ENCODE assay signal across 19 mouse cellular contexts in the genomic region with DNA sequence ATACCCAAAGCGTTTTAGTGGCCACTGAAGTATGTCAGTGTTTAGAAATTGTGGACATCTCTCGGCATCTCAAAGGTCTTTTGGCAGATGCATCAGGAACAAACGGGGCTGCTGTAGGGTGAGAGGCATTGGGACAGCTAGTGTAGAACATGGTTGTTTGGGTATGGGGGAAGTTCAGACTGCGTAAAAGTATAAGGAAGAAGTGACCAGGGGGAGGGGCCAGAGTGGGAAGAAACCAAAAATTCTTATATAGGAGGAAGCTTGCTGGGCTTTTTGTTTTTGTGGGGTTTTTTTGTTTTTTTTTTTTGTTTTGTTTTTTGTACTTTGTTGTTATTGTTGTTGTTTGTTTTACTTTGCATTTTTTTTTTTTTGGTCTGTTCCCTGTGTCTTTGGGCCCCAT. TPM values are rescaled to one million over a fixed set of nuclear protein-coding genes. Genes with fewer than 3 reads are reported as not detected.
DNase-seq lines count a peak whose midpoint lies in the region; ATAC-seq and TF ChIP-seq lines count a peak whose summit lies in the region.
"Had no signal": no experiment of that assay in that cellular context is flagged by ENCODE, and none has a peak within 500 bp of the region (broad histone marks: within the 10 kb centered on the region; RNA-seq: fewer than 3 reads in every experiment).

No protein-coding gene starts in this region.

- WGBS in heart, embryonic 11.5 days (ENCODE audit: insufficient replicate concordance): 83% methylated on average over 4 of the region's 4 CpGs
- 71% methylated on average over 4 of the region's 4 CpGs for WGBS in intestine, postnatal 0 days

- H3K4me1 ChIP-seq in heart, embryonic 11.5 days (ENCODE audit: control insufficient read depth, insufficient read depth, low read length): peaks cover 5% of the 10 kb centered on the region
- H3K4me1 ChIP-seq in MEL (ENCODE audit: control insufficient read depth in 1 of 2, insufficient read depth in 2 of 2, low read length in 2 of 2): peaks cover 4 to 7% of the 10 kb centered on the region in 2 experiments; a peak in 3 of 4 replicates
- H3K4me1 ChIP-seq in intestine, postnatal 0 days (replicated peaks; ENCODE audit: control insufficient read depth, insufficient read depth, low read length): peaks cover 6% of the 10 kb centered on the region; the same call in 1 of the 2 replicates
- H3K4me1 ChIP-seq in megakaryocyte, embryonic 14.5 days: peaks cover 25% of the 10 kb centered on the region

- peaks cover 13% of the 10 kb centered on the region for H3K79me2 ChIP-seq in MEL (ENCODE audit: control insufficient read depth, insufficient read depth, low read length, poor library complexity)

- H3K4me2 ChIP-seq in heart, embryonic 11.5 days: no peak overlapping the region
- H3K4me2 ChIP-seq in intestine, postnatal 0 days (replicated peaks; ENCODE audit: low read depth): peak overlapping the region; percentile 76

- no peak for TF ChIP-seq EP300 in MEL (IDR thresholded peaks at IDR 0.05; ENCODE audit: low read depth in 1 of 2, low read length in 2 of 2)

- H3K27me3 ChIP-seq in heart, embryonic 11.5 days (ENCODE audit: control insufficient read depth, insufficient read depth, low read length): no peaks in the 10 kb centered on the region
- no peaks in the 10 kb centered on the region for H3K27me3 ChIP-seq in MEL (ENCODE audit: control insufficient read depth in 1 of 2, insufficient read depth in 2 of 2, low read length in 2 of 2)
- no peaks in the 10 kb centered on the region for H3K27me3 ChIP-seq in intestine, postnatal 0 days (replicated peaks; ENCODE audit: control insufficient read depth, insufficient read depth, low read length)
- H3K27me3 ChIP-seq in megakaryocyte, embryonic 14.5 days (replicated peaks): no peaks in the 10 kb centered on the region
- H3K27me3 ChIP-seq: forebrain, embryonic 13.5 days; limb, embryonic 12.5 days; neural tube, embryonic 12.5 days had no signal

- H3K27ac ChIP-seq in heart, embryonic 11.5 days (ENCODE audit: low read depth, low read length): no peak overlapping the region
- peak overlapping the region; percentile 58 for H3K27ac ChIP-seq in MEL (ENCODE audit: control insufficient read depth, low read depth, low read length)
- 0 out of 2 replicates have a peak overlapping the region, but pooled peaks have one; percentile 94 for H3K27ac ChIP-seq in intestine, postnatal 0 days (ENCODE audit: low read depth, low read length)
- H3K27ac ChIP-seq: embryonic facial prominence, embryonic 10.5 days; forebrain, embryonic 13.5 days; limb, embryonic 12.5 days; neural tube, embryonic 12.5 days had no signal

- no peak for ATAC-seq in heart, embryonic 11.5 days (replicated peaks; ENCODE audit: insufficient number of reproducible peaks, low FRiP score, low TSS enrichment)
- ATAC-seq in intestine, postnatal 0 days: no peak
- ATAC-seq: forebrain, embryonic 13.5 days had no signal

- no peaks in the 10 kb centered on the region for H3K36me3 ChIP-seq in heart, embryonic 11.5 days (ENCODE audit: control insufficient read depth, insufficient read depth, low read length)
- peaks cover 0 to 11% of the 10 kb centered on the region in 2 experiments; a peak in 2 of 4 replicates for H3K36me3 ChIP-seq in MEL (ENCODE audit: control insufficient read depth in 1 of 2, insufficient read depth in 2 of 2, low read length in 2 of 2)
- H3K36me3 ChIP-seq in intestine, postnatal 0 days (ENCODE audit: control insufficient read depth, insufficient read depth): peaks cover 14% of the 10 kb centered on the region
- peaks cover 58% of the 10 kb centered on the region for H3K36me3 ChIP-seq in megakaryocyte, embryonic 14.5 days (replicated peaks; ENCODE audit: low read length)
- H3K36me3 ChIP-seq: embryonic facial prominence, embryonic 10.5 days; limb, embryonic 12.5 days; neural tube, embryonic 12.5 days had no signal

- H3K4me3 ChIP-seq in heart, embryonic 11.5 days (ENCODE audit: low read depth, low read length): no peak overlapping the region
- H3K4me3 ChIP-seq in MEL (ENCODE audit: control insufficient read depth in 1 of 2, insufficient read depth in 1 of 2, low read depth in 2 of 2, low read length in 2 of 2): peak overlapping the region; percentile 90 to 98
- H3K4me3 ChIP-seq in intestine, postnatal 0 days (ENCODE audit: low read depth, low read length): no peak overlapping the region
- peak overlapping the region; percentile 54 for H3K4me3 ChIP-seq in megakaryocyte, embryonic 14.5 days (replicated peaks)
- H3K4me3 ChIP-seq: limb, embryonic 12.5 days; neural tube, embryonic 12.5 days had no signal

- TF ChIP-seq CTCF in MEL (IDR thresholded peaks at IDR 0.05 in 2 of 3, conservative IDR thresholded peaks at IDR 0.05 in 1 of 3; ENCODE audit: control insufficient read depth in 1 of 3, insufficient read depth in 1 of 3, low read depth in 2 of 3, low read length in 3 of 3, poor library complexity in 1 of 3, severe bottlenecking in 1 of 3): no peak
- no peak for TF ChIP-seq CTCF in intestine, postnatal 0 days (IDR thresholded peaks at IDR 0.05; ENCODE audit: low read depth)

- no peak overlapping the region for H3K9ac ChIP-seq in heart, embryonic 11.5 days (ENCODE audit: low read depth, low read length)
- peak overlapping the region; percentile 76 for H3K9ac ChIP-seq in MEL (ENCODE audit: control insufficient read depth, low read depth, low read length, poor library complexity, severe bottlenecking)
- H3K9ac ChIP-seq in intestine, postnatal 0 days (ENCODE audit: low read depth, low read length): no peak overlapping the region
- H3K9ac ChIP-seq: forebrain, embryonic 13.5 days; limb, embryonic 12.5 days; neural tube, embryonic 12.5 days had no signal

- peak; percentile 79 for DNase-seq in heart, adult 11 months
- DNase-seq in MEL (ENCODE audit: low read depth, low spot score): peak; percentile 89
- DNase-seq in adrenal gland, postnatal 25 days: no peak
- DNase-seq in frontal cortex, postnatal 25 days (ENCODE audit: low spot score in 2 of 2): no peak
- DNase-seq in layer of hippocampus, adult 9-11 months: no peak
- DNase-seq: cerebellum, adult 8-10 months; gastrocnemius, postnatal 25 days; heart, postnatal 10 days; kidney, adult 8-10 months; kidney, postnatal 25 days; lung, embryonic 14.5 days; thymus, postnatal 36 days had no signal

- peak; percentile 45 to 76; a peak in 3 of 4 replicates for TF ChIP-seq POLR2A in MEL (IDR thresholded peaks at IDR 0.05; ENCODE audit: control insufficient read depth in 1 of 2, insufficient read depth in 1 of 2, low read depth in 1 of 2, low read length in 2 of 2, poor library complexity in 1 of 2)

- TF ChIP-seq RAD21 in MEL (IDR thresholded peaks at IDR 0.05; ENCODE audit: low read depth, low read length): no peak

- no peaks in the 10 kb centered on the region; the same call in 1 of the 2 replicates for H3K9me3 ChIP-seq in heart, embryonic 11.5 days (replicated peaks; ENCODE audit: control insufficient read depth, low read length)
- no peaks in the 10 kb centered on the region for H3K9me3 ChIP-seq in MEL (replicated peaks; ENCODE audit: insufficient read depth, low read length)
- H3K9me3 ChIP-seq in intestine, postnatal 0 days (ENCODE audit: control insufficient read depth): no peaks in the 10 kb centered on the region
- peaks cover 13% of the 10 kb centered on the region for H3K9me3 ChIP-seq in megakaryocyte, embryonic 14.5 days
- H3K9me3 ChIP-seq: limb, embryonic 12.5 days had no signal

TF ChIP-seq in MEL, 35 proteins besides CTCF, POLR2A, EP300 and RAD21 (continues in another document):
- no peak for TF ChIP-seq USF1 (IDR thresholded peaks at IDR 0.05; ENCODE audit: low read depth, low read length)
- TF ChIP-seq CHD1 (IDR thresholded peaks at IDR 0.05; ENCODE audit: low read depth, low read length): peak; percentile 98
- TF ChIP-seq ZMIZ1 (IDR thresholded peaks at IDR 0.05; ENCODE audit: low read depth, low read length): peak; percentile 25; the same call in 1 of the 2 replicates
- peak; percentile 76 for TF ChIP-seq NELFE (IDR thresholded peaks at IDR 0.05; ENCODE audit: low read depth, low read length)
- peak; percentile 57 for TF ChIP-seq MXI1 (IDR thresholded peaks at IDR 0.05; ENCODE audit: low read depth, low read length)
- TF ChIP-seq MYB (IDR thresholded peaks at IDR 0.05; ENCODE audit: low read depth, low read length): no peak
- no peak for TF ChIP-seq SMC3 (IDR thresholded peaks at IDR 0.05; ENCODE audit: low read depth, low read length)
- peak; percentile 81 for TF ChIP-seq TBP (IDR thresholded peaks at IDR 0.05; ENCODE audit: low read depth, low read length)
- TF ChIP-seq TCF12 (IDR thresholded peaks at IDR 0.05; ENCODE audit: low read depth, low read length): 0 out of 2 replicates have a peak, but pooled peaks have one; percentile 32
- peak; percentile 74 for TF ChIP-seq ELF1 (IDR thresholded peaks at IDR 0.05; ENCODE audit: low read depth, low read length)

RNA-seq across cellular contexts. Expression of a gene that starts 1.4 kb away (rescaled TPM):
- polyA plus RNA-seq in heart, embryonic 11.5 days (2014; fragmentation: Nextera tagmentation; extraction: Ambion mirVana): 3.9 and 4.1 TPM in 2 replicates
- 6.7 and 7.5 TPM in 2 replicates for total RNA-seq in MEL (2012; rRNA removed)
- 1 to 10 TPM in 1 of 2 experiments, not detected in 1; 9.4 TPM for polyA plus RNA-seq in MEL (2012; ENCODE audit: insufficient read depth in 1 of 2, insufficient read length in 2 of 2, low read depth in 1 of 2, low replicate concordance in 2 of 2, missing spikeins in 1 of 2)
- polyA plus RNA-seq in intestine, postnatal 0 days (2015; fragmentation: Nextera tagmentation; extraction: Ambion mirVana): 16.1 and 18.8 TPM in 2 replicates
- polyA plus RNA-seq in megakaryocyte, embryonic 14.5 days (2012; ENCODE audit: insufficient read depth, low replicate concordance): 0.95 and 5.6 TPM in 2 replicates
- 14.4 and 18.5 TPM in 2 replicates for total RNA-seq in adrenal gland, postnatal 25 days (2021)

RNA-seq across cellular contexts. Expression of a gene that starts 1.5 kb away (rescaled TPM):
- polyA plus RNA-seq in heart, embryonic 11.5 days (2014; fragmentation: Nextera tagmentation; extraction: Ambion mirVana): 4.7 and 5.9 TPM in 2 replicates
- 40.1 and 40.6 TPM in 2 replicates for total RNA-seq in MEL (2012; rRNA removed)
- 10 to 100 TPM; 33.2 to 51.2 TPM for polyA plus RNA-seq in MEL (2012; ENCODE audit: insufficient read depth in 1 of 2, insufficient read length in 2 of 2, low read depth in 1 of 2, low replicate concordance in 2 of 2, missing spikeins in 1 of 2)
- polyA plus RNA-seq in intestine, postnatal 0 days (2015; fragmentation: Nextera tagmentation; extraction: Ambion mirVana): 2.7 and 2.8 TPM in 2 replicates
- 0.97 and 6.3 TPM in 2 replicates for polyA plus RNA-seq in megakaryocyte, embryonic 14.5 days (2012; ENCODE audit: insufficient read depth, low replicate concordance)
- total RNA-seq in adrenal gland, postnatal 25 days (2021): 5.0 and 6.0 TPM in 2 replicates

RNA-seq across cellular contexts. Expression of a gene that starts 44.8 kb away (rescaled TPM):
- polyA plus RNA-seq in heart, embryonic 11.5 days (2014; fragmentation: Nextera tagmentation; extraction: Ambion mirVana): 54.5 and 55.0 TPM in 2 replicates
- total RNA-seq in MEL (2012; rRNA removed): 20.0 and 26.4 TPM in 2 replicates
- polyA plus RNA-seq in MEL (2012; ENCODE audit: insufficient read depth in 1 of 2, insufficient read length in 2 of 2, low read depth in 1 of 2, low replicate concordance in 2 of 2, missing spikeins in 1 of 2): 10 to 100 TPM; 37.1 to 64.1 TPM
- polyA plus RNA-seq in intestine, postnatal 0 days (2015; fragmentation: Nextera tagmentation; extraction: Ambion mirVana): 121 and 122 TPM in 2 replicates
- 1.6 and 13.8 TPM in 2 replicates for polyA plus RNA-seq in megakaryocyte, embryonic 14.5 days (2012; ENCODE audit: insufficient read depth, low replicate concordance)
- total RNA-seq in adrenal gland, postnatal 25 days (2021): 91.6 and 105 TPM in 2 replicates

Comparison
In these comparisons a context has a peak if more than half of its experiments do, and no peak if none do; other contexts are left out.
1. DNase-seq: peak in heart, adult 11 months (single experiment) and MEL (single experiment); none in adrenal gland, postnatal 25 days (single experiment), frontal cortex, postnatal 25 days (0 of 2) and layer of hippocampus, adult 9-11 months (single experiment).
2. H3K4me3 ChIP-seq: peak in MEL (2 of 2) and megakaryocyte, embryonic 14.5 days (single experiment); none in heart, embryonic 11.5 days (single experiment) and intestine, postnatal 0 days (single experiment).